Mouse (Mus musculus) adrenal gland, adult 8-10 months (tissue): ENCODE data around the gene Ofcc1. TPM values are rescaled to one million over a fixed set of nuclear protein-coding genes. Genes with fewer than 3 reads are reported as not detected.

ENCODE experiments used
- DNase-seq: peaks from one replicate; pipeline ENCODE4 v3.0.0; 2022
- total RNA-seq, 4 experiments: library from RNA; stranded (reverse); gene quantifications; 2 replicates each; pipeline ENCODE4 v1.2.4; 2022

Gene Ofcc1
- total RNA-seq, 4 experiments from 2014 or later = not detected

DNA sequence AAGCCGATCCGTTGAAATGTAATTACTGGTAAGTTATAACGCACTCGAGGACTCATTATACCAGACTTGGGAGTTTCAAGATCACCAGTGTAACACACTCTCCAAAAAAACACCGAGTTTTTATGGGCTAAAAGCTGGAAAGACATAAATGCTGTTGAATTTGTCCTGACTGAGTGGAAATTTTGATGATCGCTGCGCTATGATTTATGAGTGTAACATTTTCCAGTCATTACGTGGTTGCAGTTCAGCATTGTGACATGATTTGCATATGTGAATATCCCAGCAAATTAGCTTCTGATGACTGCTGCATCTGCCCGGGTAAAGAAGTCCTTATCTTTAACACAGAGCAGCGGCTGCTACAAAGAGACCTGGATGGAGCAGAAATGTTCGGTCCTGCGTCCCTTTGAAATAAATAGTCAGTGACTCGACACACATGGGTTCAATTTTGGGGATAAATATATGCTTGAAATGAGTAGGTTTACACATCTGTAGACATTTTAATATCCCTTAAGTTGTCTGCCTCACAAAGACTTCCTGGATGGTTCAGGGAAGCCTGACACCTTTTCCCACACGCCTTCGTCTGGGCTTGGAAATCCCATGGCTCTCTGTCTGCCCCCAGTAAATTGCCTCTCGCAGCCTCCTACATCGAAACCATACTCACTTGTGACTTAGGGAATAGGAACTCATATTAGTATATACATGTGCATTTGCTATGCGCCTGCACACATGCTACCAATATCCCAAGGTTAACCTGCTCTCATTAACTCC is 381.8 kb downstream of the Ofcc1 start:
- no peak for DNase-seq

DNA sequence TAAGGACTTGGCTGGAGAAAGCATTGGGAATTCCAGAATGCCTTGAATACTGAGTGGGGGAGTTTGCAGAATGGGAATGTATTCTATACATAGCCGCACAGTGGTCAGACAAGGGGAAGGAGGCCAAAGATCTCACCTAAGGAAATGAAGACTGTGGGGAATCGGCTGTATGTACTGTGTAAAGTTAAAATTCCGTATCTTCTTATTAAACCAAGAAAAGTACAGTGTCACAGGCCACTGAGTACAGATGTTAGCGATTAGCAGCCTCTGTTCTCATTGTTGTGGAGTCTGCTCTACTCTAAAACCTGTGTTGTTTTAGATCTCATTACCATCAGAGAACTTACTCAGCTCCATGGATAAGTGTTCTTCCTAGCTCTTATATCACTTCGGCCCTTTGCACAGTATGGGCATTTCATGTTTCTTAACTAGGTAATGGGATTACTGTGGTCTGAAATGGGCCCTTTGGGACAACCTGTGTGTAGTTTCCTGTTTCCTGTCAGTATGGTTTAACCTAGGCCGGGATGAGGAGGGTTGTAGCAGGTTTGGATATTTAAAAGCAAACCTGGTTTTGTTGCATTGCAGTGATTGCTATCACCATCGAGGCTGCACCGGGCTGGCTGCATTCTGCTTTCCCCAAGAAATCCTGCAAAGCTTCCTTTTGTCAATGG is 392.8 kb downstream of the Ofcc1 start:
- no peak for DNase-seq

- no peak for DNase-seq
Measured at GRCm38 (mm10) chr13:39957226-39957625, 404.0 kb downstream of the Ofcc1 start.

GRCm38 (mm10) chr13:39956017-39956416 is 405.2 kb downstream of the Ofcc1 start:
- DNase-seq = no peak
